Mouse (Mus musculus) mature B cell (primary cell): ENCODE measurements around the gene Lhx8.

Experiments used
- in situ Hi-C: fragments of 300-500 bp; cut with MboI; formaldehyde crosslinking; loops from 2 replicates; pipeline ENCODE4 v1.14.3; 2019

The Lhx8 gene

DNA sequence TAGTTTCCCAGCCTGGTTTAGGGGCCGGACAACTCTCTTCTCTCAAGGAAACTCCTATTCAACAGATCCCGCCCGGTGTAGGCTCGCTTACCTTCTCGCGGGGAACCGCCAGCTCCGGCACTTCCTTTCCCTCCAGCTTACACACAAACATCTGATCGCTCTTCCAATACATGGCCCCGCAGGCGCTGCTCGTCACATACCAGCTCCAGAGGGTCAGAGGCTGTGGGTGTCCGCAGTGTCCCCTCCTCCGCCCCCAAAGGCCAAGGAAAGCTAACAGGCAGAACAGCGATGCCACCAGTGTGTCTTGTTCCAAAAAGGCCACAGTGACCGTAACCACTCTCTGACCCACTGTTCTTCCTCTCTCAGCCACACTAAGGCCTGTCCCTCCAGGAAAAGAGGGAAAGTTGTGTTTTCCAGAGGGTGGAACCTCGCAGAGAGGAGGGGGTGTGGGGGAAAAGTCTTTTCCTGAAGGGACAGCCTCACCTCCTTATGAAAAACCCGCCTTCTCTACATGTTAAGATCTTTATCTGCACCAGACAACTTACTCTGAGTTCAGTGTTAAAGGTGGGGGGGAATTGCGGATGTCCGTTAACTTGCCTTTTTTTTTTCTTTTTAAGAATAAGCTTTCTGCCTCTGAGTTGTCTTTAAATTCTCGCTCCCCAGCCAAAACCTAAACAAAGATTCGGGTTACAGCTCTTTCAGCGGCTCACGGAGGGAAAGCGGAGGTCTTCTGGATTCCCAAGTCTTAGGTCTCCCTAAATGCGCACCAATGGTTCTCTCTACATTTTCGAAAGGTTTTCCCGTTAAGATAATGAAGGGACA is at the start of gene Lhx8:
Gene Lhx8, minus strand, starts transcription at position 479 of the 822 bp plus-strand sequence.
- in situ Hi-C loops = no loop called here

DNA sequence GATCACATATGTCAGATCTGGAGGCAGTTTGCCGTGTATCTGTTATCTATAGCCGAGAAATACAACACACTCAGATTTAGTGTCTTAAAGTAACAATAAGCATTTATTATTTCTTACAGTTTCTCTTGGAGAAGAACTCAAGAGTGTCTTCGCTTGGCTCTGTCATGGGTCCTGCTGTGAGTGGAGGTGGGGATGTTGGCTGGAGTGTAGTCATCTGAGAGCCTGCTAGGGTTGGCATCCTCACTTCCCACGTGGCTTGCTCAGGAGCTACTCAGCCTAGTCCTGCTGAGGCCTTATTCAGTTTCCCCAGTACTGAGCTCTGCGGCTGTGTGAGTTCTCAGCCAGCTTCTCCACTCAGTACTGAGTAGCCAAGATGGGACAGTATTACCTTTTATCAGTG is 43.1 kb upstream of the Lhx8 start:
- in situ Hi-C loops = no loop called here

DNA sequence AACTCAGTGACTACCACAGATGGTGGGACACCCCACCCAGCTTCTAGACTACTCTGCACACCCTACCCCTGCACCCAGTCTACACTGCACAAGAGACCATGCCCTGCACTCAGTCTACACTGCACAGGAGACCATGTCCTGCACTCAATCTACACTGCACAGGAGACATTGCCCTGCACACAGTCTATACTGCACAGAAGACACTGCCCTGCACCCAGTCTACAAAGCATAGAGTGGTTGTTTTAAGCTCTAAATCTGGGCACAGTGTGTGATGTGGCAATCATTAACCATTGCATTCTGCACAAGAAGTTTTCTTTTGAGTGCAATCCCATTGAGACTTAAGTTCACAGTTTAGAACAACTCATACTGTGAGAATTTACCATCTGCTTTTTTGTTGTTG is 42.2 kb upstream of the Lhx8 start:
- in situ Hi-C loops = no loop called here

DNA sequence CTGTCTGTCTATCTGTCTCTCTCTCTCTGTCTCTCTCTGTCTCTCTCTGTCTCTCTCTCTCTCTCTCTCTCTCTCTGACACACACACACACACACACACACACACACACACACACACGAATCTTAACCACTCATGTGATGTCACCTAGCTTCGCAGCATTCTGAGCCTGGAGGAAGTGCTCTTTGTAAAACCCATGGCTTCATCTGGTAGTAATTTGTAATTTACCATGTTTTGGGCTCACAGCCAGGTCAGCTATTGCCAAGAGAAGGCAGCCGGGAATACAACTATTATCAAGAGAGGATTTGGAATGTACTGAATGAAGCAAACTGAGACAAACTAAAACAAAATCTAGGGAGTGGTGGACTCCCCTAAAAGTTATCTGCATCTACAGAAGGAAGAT is 36.9 kb upstream of the Lhx8 start:
- in situ Hi-C loops = no loop called here

DNA sequence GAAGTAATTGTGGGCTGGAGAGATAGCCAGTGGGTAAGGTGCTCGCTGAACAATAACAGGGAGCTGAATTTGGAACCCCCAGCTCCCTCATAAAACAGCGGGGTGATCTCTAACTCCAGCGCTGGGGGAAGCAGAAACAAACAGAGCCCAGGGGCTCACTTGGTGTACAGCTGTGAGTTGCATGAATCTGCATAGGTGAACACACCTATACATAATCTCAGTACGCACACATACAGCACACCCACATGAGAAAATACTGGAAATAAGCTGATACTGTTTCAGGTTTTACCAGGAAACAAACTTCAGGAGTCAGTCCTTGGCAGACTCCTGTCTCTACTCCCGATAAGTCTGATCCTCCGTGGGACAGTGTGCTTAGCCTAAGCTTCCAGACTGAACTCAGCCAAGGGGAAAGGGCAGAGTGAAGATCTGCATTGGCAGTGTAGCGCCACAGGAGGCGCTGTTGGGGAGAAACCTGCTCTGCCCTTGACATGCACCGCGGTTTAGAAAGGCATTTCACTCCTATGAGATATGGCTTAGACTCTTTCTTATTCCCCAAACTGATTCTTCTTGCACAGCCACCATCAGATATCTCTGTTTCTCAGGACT is 34.2 kb upstream of the Lhx8 start:
- in situ Hi-C loops = no loop called here

DNA sequence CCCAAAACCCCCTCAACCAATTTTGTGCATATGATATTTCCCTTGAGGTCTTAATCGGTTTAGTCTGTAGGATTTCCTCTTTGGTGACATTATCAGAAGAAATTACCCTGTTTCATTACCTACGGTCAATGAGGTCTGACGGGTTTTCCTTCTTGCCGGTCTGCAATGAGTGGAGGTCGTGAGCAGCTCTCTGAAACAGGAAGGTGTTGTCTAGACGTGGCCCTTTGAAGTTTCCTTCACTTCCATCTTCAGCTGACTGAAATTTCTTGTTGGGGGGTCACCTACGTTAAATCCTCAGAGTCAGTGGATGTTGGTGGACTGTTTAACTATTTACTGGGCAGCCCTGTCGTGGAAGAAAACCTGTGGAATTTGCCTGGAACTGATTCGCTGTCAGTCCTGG is 33.0 kb upstream of the Lhx8 start:
- in situ Hi-C loops = no loop called here

DNA sequence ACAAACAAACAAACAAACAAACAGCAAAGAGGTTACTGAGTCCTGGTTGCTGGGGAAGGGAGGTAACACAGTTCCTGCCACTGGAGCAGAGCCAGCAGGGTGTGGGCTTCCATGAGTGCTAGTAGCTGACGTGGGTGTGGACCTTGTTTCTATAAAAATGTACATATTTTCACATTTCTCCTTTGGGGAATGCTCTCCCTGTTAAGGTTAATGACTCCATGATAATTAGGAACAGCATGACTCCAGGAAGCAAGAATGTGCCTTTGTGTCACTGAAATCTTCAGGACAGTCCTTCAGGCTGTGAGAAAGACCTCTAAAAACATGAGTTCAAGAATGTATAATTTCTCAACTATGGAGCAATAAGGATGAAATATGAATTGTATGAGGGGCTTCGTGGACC is 28.8 kb upstream of the Lhx8 start:
- in situ Hi-C loops = no loop called here

DNA sequence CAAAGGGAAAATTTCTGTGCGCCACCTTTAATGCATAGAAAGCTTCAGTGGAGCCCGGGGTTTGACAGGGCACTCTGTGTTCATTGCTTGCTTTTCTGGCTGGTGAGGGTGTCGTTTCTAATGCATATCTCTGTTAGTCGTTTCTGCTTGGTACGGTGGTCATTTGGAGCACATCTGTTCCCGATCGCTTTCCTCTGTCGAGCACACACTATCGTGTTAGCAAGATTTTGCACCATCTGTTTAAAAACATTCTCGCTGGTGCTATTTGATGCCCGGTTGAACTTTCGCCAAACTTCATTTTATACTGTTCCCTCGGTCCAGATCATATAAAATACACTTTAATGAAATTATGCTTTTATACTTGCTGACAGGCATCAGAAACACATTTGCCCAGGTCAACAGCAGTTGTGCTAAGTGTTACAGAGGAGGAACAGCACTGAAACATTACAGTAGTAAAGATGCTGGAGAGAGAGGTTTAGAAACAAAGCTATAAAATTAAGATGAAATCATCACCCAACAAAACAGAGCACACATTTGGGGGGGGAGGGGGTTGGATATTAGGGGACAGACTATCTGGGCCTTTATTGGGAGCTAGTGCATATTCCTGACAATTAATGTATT is 9.9 kb upstream of the Lhx8 start:
- in situ Hi-C loops = no loop called here

DNA sequence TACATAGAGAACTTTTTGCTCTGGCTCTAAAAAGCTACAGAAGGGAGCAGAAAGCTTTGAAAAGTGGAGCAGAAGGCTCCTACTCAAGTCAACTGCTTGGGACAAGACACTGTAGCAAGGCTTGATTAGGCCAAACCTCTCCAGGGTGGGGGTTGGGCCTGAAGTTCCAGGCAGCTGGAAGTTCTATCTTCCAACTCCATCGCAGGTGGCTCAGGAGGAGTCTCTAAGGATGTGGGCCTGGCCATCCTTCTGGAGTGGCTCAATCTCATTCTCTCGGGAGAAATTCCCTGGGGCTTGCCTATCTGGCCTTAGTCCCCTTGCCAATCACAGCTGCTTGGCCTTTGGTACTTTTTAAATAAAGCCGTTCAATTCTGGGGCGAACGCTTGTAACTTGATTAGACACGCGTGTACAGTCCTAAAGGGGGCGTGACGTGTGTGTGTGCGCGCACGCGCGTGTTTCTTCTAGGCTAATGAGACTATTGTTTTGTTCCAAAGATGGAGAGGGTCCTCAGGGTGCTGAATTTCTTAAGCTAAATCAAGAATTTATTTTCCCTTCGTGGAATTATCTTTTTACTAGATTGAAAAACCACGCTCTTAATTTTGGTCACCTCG is 9.3 kb upstream of the Lhx8 start:
- in situ Hi-C loops = no loop called here

DNA sequence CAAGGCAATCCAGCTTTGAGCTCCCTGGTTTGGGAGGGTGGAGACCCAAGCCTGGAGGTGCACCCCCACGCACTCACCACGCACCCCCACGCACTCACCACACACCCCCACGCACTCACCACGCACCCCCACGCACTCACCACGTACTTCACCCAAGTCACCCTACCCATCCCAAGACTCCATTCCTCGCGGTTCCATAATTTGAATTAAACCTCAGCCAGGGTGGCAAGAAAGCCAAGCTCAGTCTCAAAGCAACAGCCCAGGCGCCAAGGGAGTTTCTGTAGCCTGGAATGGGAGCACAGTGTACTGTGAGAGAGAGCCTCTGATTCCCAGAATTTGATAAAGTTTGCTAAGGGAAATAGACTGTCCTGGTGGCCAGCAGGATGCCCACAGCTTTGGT is 4.3 kb upstream of the Lhx8 start:
- in situ Hi-C loops = no loop called here

DNA sequence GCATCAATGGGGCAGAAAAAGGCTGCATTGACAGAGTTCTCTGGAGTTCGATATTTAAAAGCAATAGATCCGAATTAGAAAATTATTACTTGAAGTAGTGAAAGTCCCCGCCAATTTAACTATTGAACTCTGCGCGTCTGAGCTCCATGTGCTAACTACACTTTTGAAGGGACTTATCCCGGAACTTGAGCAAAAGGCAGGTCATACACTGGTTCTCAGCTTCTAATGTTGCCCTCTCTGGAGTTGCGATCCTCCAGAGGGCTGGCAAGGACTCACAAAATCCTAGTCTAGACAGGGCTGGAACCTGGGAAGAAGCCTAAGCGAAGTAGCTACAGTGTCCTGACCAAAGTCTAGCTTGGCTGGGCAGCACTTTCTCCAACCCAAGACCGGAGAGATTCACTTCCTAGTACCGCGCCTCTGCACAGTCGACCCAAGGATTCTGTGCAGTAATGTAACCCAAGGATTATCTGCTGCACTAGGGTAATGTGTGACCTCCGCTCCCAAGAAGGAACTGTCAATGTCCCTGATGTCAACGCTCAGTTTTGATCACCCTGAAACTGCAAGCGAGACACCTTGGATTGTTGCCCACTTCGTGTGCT is 3.0 kb upstream of the Lhx8 start:
- in situ Hi-C loops = no loop called here

DNA sequence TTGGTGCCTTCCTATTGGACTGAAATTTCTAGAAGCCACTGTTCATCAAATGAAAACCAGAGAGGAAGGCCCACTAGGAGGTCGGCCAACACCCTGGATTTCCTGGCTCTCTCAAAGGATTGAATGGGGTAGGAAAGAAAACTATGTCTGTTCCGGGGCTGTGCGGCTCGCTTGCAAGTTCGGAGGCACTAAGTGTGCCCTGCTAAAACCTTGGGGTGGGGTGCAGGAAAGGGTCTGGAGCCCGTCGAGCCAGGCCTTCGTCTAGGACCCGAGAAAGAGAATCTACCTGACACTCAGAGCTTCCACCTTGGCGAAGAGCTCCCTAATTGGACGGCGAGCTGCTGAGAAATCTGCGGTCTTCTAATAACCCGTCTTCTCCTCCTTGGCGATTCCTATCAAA is 2.5 kb upstream of the Lhx8 start:
- in situ Hi-C loops = no loop called here

DNA sequence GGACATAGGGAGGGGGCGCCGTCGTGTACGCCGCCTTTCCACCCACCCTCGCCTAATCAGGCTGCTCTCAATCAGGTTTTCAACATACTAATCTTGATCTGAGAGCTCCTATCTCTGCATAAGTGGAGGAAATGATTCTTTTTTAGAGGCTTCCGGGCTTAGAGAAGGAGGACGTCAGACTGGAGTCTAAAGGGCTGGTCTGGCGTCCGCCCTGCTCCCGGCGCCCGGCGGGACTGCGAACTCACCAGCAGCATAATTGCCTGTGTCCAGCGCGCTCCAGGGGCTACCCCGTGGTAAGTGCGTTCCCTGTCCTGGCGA is 1.7 kb upstream of the Lhx8 start:
- in situ Hi-C loops = no loop called here

DNA sequence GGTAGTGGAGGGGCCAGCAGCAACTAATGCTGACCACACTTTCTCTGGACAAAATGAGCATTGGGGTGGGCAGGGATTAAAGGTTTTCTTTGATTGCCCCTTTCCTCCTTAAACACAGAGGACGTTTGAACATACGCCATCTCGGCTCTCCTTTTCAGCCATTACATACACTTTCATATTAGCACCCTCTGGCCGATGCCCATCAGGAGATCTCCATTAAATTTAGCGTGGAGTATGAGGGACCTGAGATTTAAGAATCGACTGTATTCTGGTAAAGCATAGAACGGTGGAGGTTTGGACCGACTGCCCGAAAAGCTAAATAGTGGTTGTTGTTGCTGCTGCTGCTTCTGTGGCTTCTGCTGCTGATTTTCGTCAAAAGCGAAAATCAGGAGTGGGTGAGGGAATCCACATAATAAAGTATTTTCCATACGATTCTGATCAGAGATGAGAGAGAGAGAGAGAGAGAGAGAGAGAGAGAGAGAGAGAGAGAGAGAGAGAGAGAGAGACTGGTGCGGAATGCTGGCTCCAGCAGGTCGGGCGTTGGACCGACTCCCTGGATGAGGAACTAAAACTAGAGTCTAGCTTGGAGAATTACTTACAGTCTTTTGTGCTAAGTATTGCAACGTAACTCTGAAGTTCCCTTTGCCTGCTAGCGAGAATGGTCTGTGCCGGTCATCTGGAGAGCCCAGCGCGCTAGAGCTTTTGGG is 1.2 kb upstream of the Lhx8 start:
- in situ Hi-C loops = no loop called here

DNA sequence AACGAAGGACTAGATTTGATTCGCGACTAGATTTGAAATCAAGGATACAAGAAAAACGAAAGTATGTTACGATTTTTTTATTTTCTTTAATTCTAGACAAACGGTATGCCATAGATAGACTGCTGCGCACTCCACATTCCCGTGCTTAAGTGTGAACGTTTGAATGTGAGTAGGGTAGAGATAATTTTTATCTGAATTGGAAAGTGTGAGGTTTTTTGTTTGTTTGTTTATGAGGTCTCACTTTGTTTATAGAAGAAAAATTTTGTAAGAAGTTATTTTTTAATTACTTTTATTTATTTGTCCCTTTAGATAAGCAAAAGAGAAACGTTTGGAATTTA is 513 bp upstream of the Lhx8 start:
- in situ Hi-C loops = no loop called here

DNA sequence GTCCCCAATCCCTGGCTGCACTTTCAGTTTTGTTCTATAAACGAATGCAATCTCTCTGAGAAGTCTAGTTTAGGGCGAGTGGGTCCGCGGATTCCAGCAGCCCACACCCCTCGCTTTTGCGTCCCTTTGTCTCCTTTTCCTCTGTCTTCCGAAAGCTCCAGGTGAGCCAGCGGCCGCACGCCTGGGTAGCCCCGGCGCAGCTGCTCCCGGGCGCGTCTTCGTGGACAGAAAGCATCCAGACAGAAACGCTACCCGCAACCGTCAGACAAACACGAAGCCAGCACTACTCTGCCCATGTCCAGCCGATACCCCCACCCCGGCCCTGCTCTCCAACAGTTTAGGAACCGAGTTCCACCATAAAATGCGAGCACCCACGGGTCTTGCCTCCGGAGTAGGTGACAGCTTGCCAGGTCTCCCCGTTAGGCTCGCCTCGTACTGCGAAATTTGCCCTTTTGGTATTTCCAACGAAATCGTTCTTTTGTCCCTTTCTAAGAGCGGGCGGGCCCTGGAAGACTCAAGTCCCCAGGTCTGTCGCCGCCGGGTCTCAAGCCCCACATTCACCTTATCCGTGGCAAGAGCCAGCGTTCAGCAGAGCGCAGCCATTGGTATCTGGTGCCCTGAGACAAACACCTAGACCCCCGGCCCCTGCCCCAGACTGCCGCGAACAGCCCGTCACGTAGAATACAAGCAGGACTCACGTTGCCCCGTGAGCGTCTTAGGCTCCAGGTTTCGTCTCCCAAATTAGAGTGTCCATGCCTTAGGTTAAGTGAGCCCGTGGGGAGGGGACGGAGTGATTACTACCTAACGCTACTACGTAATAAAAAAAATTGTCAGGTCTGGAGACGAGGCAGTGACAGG is 907 bp downstream of the Lhx8 start:
- in situ Hi-C loops = no loop called here

DNA sequence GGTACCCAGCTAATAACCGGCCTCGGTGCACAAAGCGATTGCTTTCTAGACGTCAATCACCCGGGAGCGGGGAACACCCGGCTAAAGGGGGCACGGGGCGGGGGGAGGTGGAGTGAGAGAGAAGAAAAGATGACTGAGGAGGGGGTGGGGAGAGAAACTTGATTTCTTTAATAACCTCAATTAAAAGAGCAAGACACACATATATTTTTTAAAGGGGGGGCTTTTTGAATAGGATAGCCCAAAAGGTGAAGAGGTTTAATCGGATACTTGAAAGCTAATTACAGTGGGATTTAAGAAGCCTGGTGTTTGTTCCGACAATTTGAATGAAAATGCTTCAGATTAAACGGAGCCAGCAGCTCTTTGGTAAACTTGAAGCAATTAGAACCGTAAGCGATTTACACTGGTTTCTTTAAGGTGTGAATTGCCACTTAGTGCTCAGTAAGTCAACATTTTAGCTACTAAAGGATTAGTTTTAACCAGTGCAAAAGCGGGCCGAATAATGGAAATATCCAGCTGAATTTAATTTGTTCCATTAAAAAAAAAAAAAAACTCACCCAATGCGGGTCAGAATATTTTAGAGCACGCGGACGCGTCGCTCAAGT is 1.6 kb downstream of the Lhx8 start:
- in situ Hi-C loops = no loop called here

DNA sequence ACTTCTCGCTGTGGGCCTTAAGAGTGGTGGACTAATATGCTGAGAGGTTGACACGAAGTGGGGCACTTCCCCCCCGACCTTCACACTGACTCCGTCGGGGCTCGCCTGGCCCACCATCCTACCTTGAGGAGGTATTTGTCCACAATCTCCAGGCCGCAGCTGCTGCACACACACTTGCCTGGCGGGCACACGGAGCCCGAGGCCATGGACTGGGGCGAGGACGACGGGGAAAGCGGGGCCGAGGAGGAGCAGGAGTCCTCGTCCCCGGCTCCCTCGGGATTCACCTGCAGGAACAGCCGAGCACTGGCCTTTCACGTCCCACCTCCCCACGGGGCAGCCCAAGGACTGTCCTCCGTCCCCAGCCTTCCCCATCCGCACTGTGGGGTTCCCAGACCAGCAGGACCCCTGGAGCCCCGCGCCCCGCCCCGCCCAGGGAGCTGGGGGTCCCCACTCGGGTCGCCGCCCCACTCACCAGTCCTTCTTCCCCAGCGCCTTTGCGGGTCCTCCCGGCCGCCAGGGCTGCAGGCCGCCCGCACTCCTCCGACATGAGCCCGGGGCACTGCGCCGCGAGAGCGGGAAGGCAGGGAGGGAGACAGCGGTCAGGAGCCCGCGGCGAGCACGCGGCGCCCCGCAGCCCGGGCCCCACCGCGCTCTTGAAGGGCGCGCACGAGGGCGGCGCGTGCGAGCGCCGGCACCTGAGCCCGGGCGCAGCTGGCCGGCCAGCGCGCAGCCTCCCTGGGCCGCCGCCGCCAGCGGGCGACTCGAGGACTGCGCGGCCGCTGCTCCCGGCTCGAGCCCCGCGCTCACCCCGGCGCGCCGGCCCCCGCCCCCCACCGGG is 2.4 kb downstream of the Lhx8 start:
- in situ Hi-C loops = no loop called here

DNA sequence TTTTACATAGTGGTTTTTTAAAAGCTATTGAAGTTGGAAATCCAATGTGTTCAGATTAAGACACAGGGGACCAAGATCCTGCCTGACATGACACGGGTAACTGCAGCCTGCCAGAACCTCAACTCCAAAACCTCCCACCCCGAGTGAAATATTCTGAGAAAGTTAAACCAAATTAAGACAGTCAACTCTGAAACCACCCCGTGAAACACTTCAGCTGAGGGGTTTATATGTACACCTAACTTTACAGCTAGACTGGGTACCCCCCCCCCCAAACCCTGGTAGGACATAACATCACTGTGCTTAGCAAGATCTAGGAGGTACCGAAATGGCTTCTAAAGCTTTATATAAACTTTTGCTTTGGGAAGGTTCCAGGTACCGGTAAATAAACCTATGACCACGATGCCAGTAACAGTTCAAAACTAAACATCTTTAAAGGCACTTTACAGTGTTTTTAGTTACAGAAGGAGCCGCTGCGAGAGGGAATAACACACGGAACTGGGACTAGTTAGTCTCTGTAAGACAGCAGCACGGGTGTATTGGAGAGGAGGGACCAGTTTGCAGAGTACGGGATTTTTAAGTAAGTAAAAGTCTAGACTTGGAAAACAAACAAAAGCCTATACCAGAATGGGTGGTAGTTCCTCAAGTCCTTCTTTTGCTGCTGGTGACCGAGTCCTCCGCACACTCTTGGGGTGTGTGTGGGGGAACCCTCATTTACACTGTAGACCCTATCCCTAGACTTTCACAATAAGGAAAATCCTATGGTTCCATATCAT is 3.2 kb downstream of the Lhx8 start:
- in situ Hi-C loops = no loop called here
